Mouse (Mus musculus) cortical plate, adult 2 months (tissue): ENCODE results near the gene Ppp1r3a.

ENCODE experiments used
- CTCF ChIP-seq: fragments of 200-500 bp; IDR thresholded peaks from 2 replicates; pipeline ENCODE4 v1.5.1; 2011; ENCODE audit warnings: mild to moderate bottlenecking, control low read depth, low read length; ENCODE audit not compliant: insufficient read depth; ENCODE audit errors: extremely low read depth
- POLR2A ChIP-seq: fragments of 200-500 bp; IDR thresholded peaks from 2 replicates; pipeline ENCODE4 v1.6.1; 2011; ENCODE audit warnings: mild to moderate bottlenecking, low read length, control low read depth; ENCODE audit not compliant: insufficient read depth; ENCODE audit errors: extremely low read depth

DNA sequence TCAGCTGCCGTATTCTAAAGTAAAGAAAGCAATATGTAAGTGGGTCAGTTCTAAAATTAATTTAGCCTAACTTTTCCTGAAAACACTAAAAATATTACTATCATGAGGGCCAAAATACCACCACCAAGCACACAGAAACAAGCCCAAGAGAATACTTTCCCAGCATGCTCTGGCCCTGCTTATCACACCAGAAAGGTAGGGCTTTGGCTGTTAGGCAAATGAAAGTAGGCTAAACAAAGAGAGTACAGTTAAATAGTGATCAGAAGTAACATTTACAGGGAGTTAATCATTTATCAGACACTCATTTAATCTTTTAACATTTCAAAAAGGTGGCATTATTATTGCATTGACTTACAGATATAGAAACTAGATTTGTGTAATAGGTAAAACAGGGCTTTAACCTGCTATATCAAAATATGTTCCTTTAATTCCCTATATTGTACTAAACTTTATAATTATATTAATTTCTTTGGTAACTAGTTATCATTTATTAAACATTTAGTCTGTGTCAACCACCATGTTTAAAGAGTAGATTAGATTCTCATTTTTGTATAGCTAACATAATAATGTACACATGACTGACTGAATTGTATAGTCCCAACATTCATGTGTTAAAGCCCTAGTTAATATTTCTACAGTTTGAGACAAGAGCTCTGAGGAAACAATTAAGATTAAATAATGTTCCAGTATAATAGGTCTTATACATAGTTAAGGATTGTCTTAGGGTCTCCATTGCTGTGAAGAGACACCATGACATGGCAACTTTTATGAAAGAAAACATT lies 32.3 kb upstream of the Ppp1r3a start:
- no peak for TF ChIP-seq CTCF
- no peak for TF ChIP-seq POLR2A
